Mouse (Mus musculus) mouse trophoblast stem cell (cell line): ENCODE results near the gene Gli2.

Experiments used
- in situ Hi-C, 2 experiments: fragments of 300-500 bp; cut with MseI, MboI; formaldehyde crosslinking; loops; 2 replicates in 1 of 2; 3 replicates in 1 of 2; pipeline ENCODE4 v1.15.1; 2025

Gene Gli2

DNA sequence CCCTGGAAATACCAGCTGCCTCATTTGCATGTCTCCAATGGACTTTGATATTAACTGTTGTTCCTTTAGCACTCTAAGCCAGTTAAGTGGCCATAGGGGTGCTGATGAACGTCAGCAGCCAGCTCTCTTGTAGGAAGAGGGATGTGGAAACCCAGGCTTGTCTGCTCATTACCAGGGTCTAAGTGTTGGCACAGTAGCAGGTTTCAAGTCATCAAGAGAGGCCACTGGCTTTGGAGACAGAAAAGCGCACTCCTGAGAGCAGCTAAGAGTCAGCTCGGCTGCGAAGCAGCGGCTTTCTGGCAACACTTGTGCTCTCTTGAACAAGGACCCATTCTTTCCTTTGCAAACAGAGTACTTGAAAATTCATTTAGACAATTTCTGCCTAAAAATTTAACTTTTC lies 148.1 kb downstream of the Gli2 start:
- in situ Hi-C loops: no loop called here

GRCm38 (mm10) chr1:118904909-118905308 lies 148.5 kb downstream of the Gli2 start:
- in situ Hi-C loops: no loop called here

GRCm38 (mm10) chr1:118904431-118904830 lies 149.0 kb downstream of the Gli2 start:
- in situ Hi-C loops: no loop called here

DNA sequence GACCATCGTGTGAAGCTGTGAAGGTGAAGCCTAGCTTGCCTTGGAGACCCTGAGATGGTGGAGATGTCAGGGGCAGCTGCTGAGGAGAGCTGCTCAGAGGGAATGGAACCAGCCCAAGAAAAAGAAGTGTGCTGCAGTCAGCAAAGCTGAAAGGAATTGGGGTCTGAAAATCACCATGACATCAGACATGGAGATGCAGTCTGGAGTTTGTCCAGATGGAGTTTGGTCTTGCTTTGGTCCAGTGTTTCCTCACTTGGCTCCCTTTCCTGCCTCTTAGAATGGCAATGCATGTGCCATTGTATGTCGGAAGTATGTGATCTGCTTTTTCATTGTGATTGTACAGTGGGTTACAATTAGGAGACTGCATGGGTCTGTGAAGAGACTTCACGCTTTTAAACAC lies 149.7 kb downstream of the Gli2 start:
- in situ Hi-C loops: no loop called here

- in situ Hi-C loops: no loop called here
These were observed 151.4 kb downstream of the Gli2 start for GRCm38 (mm10) chr1:118901868-118902586.

DNA sequence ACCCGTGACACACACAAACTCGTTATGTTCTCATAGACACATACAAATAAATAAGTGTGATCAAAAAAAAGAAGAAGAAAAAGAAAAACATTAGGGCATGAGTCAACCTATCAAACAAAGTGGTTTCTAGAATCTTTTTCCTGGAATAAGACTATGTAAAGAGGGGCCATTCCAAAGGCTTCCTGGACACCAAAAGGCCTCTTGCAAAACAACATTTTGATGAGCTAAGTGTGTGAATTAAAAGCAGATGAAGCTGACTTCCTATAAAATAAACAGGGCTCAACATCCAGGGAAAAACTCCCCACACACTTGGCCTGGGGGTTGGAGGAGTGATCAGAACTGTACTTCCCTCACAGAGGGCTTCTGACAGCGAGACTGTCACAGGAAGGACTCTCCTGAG lies 155.1 kb downstream of the Gli2 start:
- in situ Hi-C loops: no loop called here

DNA sequence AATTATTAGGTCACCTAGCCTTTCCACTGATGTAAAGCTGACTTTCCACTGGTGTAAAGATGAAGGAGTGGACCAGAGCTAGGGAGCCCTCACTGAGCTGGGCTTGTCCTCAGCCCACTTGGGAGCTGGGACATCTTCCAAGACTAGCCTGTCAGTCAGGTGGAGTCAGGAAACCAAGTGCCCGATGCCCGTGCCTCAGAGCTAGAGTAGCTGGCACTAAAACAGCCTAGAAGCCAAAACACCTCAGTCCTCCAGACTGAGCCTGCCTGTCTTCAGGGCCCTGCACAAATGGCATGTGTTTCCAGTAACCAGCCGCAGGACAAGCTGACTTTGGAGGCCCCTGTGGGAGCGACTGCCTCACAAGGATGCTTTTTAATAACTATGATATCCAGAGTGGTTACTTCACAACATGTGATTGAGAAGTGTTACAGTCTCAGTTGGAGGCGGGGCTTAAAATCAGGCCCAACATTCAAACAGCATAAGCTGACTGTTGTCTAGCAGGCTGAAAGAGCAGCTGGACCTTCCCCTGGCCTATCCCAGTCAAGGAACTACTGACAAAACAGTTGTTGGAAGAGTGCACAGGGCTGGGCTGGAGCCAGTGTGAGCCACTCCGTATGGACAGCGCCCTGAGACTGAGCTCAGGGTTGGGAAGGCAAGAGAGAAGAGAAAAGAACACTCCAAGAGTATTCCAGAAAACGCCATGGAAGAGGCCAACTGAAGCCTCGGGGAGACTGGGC lies 158.2 kb downstream of the Gli2 start:
- in situ Hi-C loops: no loop called here

DNA sequence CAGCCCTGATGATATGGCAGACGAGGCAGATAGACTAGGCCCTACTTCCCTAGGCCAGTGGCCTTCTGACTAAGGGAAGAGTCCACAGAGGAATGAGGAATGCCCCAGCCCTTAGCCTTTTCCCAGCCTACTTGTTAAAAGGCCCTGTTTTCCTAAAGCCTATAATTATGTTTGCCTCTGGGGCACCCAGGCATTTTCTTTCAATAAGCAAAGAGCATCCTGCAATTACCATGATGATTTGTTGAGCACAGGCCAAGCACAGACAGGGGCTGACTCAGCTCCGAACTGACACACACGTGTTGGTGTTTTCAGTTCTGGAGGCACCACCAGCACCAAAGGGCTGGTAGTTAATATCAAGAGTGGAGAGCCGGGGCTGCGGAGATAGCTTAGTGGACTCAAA lies 162.0 kb downstream of the Gli2 start:
- in situ Hi-C loops: no loop called here

GRCm38 (mm10) chr1:118890125-118890875 lies 163.1 kb downstream of the Gli2 start:
- in situ Hi-C loops: no loop called here

- in situ Hi-C loops: no loop called here
These were observed 172.6 kb downstream of the Gli2 start for GRCm38 (mm10) chr1:118880781-118881247.

GRCm38 (mm10) chr1:118878291-118878690 lies 175.1 kb downstream of the Gli2 start:
- in situ Hi-C loops: no loop called here

DNA sequence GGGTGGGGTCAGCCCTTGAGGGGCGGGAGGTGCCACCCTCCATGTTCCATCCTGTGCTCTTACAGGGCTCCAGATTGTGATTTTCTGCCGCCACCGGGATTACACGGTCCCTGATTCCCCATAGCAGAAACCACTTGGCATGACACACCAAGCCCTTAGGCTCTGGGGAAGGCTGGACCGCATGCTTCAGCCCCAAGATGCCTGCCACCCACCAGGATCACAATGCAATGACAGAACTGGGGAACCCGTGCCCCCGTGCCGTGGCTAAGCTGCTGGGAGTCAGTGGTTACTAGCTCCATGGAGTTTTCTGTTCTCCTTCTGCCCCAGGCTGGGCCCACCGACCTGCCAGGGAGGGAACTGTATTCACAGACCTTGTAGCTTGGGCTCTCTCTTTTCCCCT lies 178.2 kb downstream of the Gli2 start:
- in situ Hi-C loops: no loop called here

GRCm38 (mm10) chr1:118873559-118873958 lies 179.9 kb downstream of the Gli2 start:
- in situ Hi-C loops: no loop called here

GRCm38 (mm10) chr1:118864735-118865134 lies 188.7 kb downstream of the Gli2 start:
- in situ Hi-C loops: no loop called here

GRCm38 (mm10) chr1:118864031-118864430 lies 189.4 kb downstream of the Gli2 start:
- in situ Hi-C loops: no loop called here

GRCm38 (mm10) chr1:118858101-118858500 lies 195.3 kb downstream of the Gli2 start:
- in situ Hi-C loops: no loop called here

DNA sequence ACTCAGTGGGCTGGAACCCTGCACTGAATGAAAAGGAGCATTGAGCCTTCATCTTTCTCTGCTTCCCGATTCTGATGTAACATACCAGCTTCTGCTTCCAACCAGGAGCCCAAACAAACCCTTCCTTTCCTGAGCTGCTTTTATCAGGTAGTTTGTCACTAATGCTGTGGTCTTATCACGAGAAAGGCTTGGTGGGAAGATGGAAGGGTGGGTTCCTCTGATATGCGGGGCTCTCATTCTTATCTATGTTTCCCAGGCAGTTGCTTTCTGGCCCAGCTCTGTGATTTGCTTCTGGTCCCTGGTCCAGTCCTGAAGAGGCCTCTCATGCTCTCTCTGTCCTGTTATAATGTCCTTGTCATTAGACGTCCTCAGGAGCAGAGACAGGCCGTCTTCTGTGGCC lies 222.8 kb downstream of the Gli2 start:
- in situ Hi-C loops: no loop called here

GRCm38 (mm10) chr1:118826614-118827013 lies 226.8 kb downstream of the Gli2 start:
- in situ Hi-C loops: no loop called here

DNA sequence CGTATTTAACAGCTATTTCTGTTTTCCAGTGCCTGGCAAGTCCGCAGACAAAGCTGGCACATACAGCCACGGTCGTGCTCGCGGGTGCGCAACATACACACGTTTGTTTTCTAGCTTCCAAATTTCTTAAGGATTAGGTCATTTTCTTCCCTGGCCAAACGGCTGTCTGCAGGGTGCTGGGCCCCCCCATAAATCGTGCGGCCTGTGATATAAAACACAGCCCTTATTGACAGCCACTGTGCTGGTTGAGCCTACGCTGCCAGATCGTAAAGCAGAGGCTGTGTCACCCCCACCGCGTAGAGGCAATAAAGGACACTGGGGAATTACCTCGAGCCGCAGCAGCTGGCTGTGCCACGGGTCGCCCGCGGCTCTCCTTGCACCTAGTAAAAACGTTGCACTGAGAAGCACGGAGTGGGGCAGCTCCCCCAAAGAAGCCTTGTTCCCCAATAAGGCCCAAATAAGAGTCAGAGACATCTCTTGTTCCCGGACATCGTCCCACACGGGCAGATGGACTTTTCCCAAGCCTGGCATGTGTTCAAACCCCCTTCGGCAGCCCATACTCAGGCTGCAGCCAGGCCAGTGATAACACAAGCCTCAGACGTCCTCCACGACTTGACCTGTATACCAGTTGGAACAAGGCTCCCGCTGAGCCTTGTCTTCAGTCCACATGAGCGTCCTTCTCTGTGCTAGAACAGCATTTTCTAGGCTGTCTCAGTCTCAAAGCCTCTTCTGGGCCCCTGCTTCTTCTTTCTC lies 227.8 kb downstream of the Gli2 start:
- in situ Hi-C loops: no loop called here

- in situ Hi-C loops: no loop called here
These were observed 228.4 kb downstream of the Gli2 start for GRCm38 (mm10) chr1:118825035-118825434.

DNA sequence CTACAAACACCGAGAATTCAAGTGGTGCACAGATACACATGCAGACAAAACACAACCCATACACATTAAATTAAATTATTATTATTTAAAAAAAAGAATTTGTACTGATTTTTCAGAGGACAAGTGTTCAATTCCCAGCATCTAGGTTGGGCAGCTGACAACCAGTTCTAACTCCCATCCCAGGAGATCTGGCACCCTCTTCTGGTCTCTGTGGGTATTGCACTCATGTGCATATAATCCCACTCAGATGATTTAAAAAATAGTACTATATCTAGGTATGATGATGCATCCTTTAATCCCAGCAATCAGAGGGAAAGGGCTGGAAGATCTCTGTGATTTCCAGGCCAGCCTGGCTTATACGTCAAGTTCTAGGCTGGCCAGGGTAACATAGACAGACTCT lies 231.2 kb downstream of the Gli2 start:
- in situ Hi-C loops: no loop called here

- in situ Hi-C loops: no loop called here
These were observed 238.4 kb downstream of the Gli2 start for GRCm38 (mm10) chr1:118815015-118815414.
